Mouse (Mus musculus) ES-Bruce4 (cell line): ENCODE data around the gene Zfp599.

Experiments
- CTCF ChIP-seq: IDR thresholded peaks from one replicate; pipeline ENCODE4 v1.8.1; 2011; ENCODE audit warnings: low read depth, low read length
- EP300 ChIP-seq: IDR thresholded peaks from 2 replicates; pipeline ENCODE4 v1.6.1; 2011; ENCODE audit warnings: low read depth, low read length; ENCODE audit not compliant: insufficient read depth
- POLR2A ChIP-seq: IDR thresholded peaks from one replicate; pipeline ENCODE4 v1.8.1; 2011; ENCODE audit warnings: low read length; ENCODE audit not compliant: insufficient read depth

DNA sequence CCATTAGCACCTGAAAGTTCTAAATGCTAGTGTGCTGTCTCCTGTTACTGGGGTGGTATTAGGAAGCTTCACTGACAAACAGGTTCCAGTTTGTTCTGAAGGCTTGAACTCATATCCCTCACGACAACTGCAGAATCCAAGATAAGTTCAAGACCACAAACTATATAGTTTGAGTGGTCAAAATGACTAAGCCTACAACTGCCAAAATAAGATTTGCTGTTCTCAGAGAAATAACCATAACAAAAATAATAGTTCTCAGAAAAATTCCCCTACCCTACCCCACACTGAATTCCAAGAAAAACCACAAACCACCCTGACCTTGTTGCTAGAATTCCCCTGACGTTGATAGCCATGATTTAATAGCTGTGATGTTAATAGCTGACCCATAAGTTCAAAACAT, 45.1 kb downstream of the Zfp599 start:
- TF ChIP-seq CTCF (no peak), EP300 (no peak), POLR2A (no peak)
